Mouse (Mus musculus) embryo, embryonic 10.5 days (tissue): ENCODE measurements around the gene Arhgef10l.

ENCODE experiments used
- DNase-seq: peaks from one replicate; pipeline ENCODE4 v3.0.0-alpha.2; 2015; ENCODE audit warnings: low spot score

Gene Arhgef10l

GRCm38 (mm10) chr4:140665760-140666159 lies at the start of gene Arhgef10l:
TSS of gene Arhgef10l (minus strand) at chr4:140666012.
- no peak for DNase-seq

GRCm38 (mm10) chr4:140714586-140714985 lies 48.8 kb upstream of the Arhgef10l start:
- DNase-seq, result no peak

GRCm38 (mm10) chr4:140713480-140714365 lies 47.9 kb upstream of the Arhgef10l start:
- DNase-seq, result peak; percentile 89

GRCm38 (mm10) chr4:140711360-140711759 lies 45.5 kb upstream of the Arhgef10l start:
- DNase-seq, result no peak

- DNase-seq, result no peak
Measured at GRCm38 (mm10) chr4:140710781-140711180, 45.0 kb upstream of the Arhgef10l start.

GRCm38 (mm10) chr4:140709617-140710016 lies 43.8 kb upstream of the Arhgef10l start:
- no peak for DNase-seq

- DNase-seq, result no peak
Measured at GRCm38 (mm10) chr4:140709111-140709510, 43.3 kb upstream of the Arhgef10l start.

- no peak for DNase-seq
Measured at GRCm38 (mm10) chr4:140708297-140708927, 42.6 kb upstream of the Arhgef10l start.

- DNase-seq, result no peak
Measured at GRCm38 (mm10) chr4:140707615-140708014, 41.8 kb upstream of the Arhgef10l start.

GRCm38 (mm10) chr4:140704166-140704565 lies 38.4 kb upstream of the Arhgef10l start:
- no peak for DNase-seq

GRCm38 (mm10) chr4:140703636-140704035 lies 37.8 kb upstream of the Arhgef10l start:
- peak; percentile 71 for DNase-seq

GRCm38 (mm10) chr4:140702611-140703327 lies 37.0 kb upstream of the Arhgef10l start:
- peak; percentile 88 for DNase-seq

- peak; percentile 76 for DNase-seq
Measured at GRCm38 (mm10) chr4:140701716-140702561, 36.1 kb upstream of the Arhgef10l start.

- DNase-seq, result peak; percentile 87
Measured at GRCm38 (mm10) chr4:140701049-140701715, 35.4 kb upstream of the Arhgef10l start.

- DNase-seq, result peak; percentile 46
Measured at GRCm38 (mm10) chr4:140700269-140701018, 34.6 kb upstream of the Arhgef10l start, which contains the start of gene Rcc2. TSS of gene Rcc2 (plus strand) at chr4:140700541.

- DNase-seq, result peak; percentile 69
Measured at GRCm38 (mm10) chr4:140699441-140700127, 33.8 kb upstream of the Arhgef10l start.

- DNase-seq, result no peak
Measured at GRCm38 (mm10) chr4:140695675-140696585, 30.1 kb upstream of the Arhgef10l start.

- no peak for DNase-seq
Measured at GRCm38 (mm10) chr4:140695146-140695545, 29.3 kb upstream of the Arhgef10l start.
